Mouse (Mus musculus): ENCODE measurements at regions not wholly inside any gene's neighbourhood (a gene's known extent, or its start where the extent isn't known, plus 50 kb on each side); places are given as distances from the start of the nearest gene placed in this dataset.

DNA sequence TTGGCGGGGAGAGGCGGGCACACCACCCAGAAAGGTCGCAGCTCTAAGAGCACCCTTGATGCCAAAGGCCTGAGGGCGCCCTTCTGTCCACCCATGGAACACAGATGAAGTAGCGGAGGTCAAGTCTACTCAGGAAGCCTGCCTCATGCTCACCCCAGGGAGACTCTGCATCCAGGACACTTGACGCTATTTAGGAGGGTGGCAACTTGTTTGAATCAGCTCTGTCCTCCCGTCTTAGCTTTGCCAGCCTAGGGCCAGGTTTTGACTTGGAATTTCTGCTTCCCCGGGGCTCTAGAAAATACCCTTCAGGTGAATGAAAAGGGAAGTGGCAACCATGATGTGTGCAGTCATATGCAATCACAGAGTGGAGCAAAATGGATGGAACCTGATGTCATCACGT is 389.2 kb upstream of the Tshz3 start:
- H3K4me1 ChIP-seq (ENCODE audit: control insufficient read depth, insufficient read depth, low read length): no peaks in the 10 kb centered on the region
- no peaks in the 10 kb centered on the region for H3K36me3 ChIP-seq (ENCODE audit: control insufficient read depth, insufficient read depth, low read length, poor library complexity, severe bottlenecking)
- H3K9me3 ChIP-seq (replicated peaks; ENCODE audit: control insufficient read depth, insufficient read depth, low read length, poor library complexity, severe bottlenecking): no peaks in the 10 kb centered on the region; the same call in 1 of the 2 replicates
- H3K27ac ChIP-seq (ENCODE audit: insufficient read depth, low read length): no peak overlapping the region
- TF ChIP-seq POLR2A (IDR thresholded peaks at IDR 0.05; ENCODE audit: insufficient read depth, low read length) (no peak), EP300 (IDR thresholded peaks at IDR 0.05; ENCODE audit: insufficient read depth, low read depth, low read length) (no peak), CTCF (IDR thresholded peaks at IDR 0.05; ENCODE audit: low read depth, low read length) (no peak)
- H3K9ac ChIP-seq (ENCODE audit: low read depth, poor library complexity, severe bottlenecking): no peak overlapping the region
- no peak overlapping the region for H3K4me3 ChIP-seq (ENCODE audit: low read depth, low read length)
- H3K27me3 ChIP-seq (ENCODE audit: control insufficient read depth, insufficient read depth, low read length, poor library complexity, severe bottlenecking): no peaks in the 10 kb centered on the region

DNA sequence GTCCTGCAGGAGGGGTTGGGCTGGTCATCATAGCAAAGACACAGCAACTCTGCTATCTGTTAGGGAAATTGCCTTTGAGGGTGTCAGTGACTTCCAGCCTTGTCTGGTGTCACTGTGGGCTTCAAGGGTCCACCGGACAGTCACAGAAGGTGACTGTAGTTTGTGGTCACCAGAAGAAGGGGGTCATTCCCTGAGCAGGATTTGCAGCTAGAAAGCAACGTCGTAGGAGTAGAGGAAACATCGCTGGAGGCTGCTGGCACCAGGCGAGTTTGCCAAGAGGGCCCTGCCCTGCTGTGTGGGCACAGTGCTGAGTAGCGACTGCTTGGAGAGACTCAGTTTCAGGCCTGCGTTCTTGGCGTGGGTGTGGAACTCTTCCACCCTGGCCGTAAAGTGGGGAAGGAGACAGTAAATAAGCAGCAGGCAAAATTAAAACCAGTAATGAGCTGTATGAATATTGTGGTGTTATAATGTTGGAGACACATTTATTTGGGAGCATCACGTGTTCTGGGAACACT is 389.8 kb upstream of the Tshz3 start:
- Histone ChIP-seq H3K9me3 (replicated peaks; ENCODE audit: control insufficient read depth, insufficient read depth, low read length, poor library complexity, severe bottlenecking) (no peaks in the 10 kb centered on the region; the same call in 1 of the 2 replicates), H3K4me1 (ENCODE audit: control insufficient read depth, insufficient read depth, low read length) (no peaks in the 10 kb centered on the region), H3K27ac (ENCODE audit: insufficient read depth, low read length) (no peak overlapping the region), H3K36me3 (ENCODE audit: control insufficient read depth, insufficient read depth, low read length, poor library complexity, severe bottlenecking) (no peaks in the 10 kb centered on the region), H3K27me3 (ENCODE audit: control insufficient read depth, insufficient read depth, low read length, poor library complexity, severe bottlenecking) (no peaks in the 10 kb centered on the region), H3K4me3 (ENCODE audit: low read depth, low read length) (no peak overlapping the region), H3K9ac (ENCODE audit: low read depth, poor library complexity, severe bottlenecking) (no peak overlapping the region)
- no peak for TF ChIP-seq POLR2A (IDR thresholded peaks at IDR 0.05; ENCODE audit: insufficient read depth, low read length)
- TF ChIP-seq EP300 (IDR thresholded peaks at IDR 0.05; ENCODE audit: insufficient read depth, low read depth, low read length): no peak
- no peak for TF ChIP-seq CTCF (IDR thresholded peaks at IDR 0.05; ENCODE audit: low read depth, low read length)

DNA sequence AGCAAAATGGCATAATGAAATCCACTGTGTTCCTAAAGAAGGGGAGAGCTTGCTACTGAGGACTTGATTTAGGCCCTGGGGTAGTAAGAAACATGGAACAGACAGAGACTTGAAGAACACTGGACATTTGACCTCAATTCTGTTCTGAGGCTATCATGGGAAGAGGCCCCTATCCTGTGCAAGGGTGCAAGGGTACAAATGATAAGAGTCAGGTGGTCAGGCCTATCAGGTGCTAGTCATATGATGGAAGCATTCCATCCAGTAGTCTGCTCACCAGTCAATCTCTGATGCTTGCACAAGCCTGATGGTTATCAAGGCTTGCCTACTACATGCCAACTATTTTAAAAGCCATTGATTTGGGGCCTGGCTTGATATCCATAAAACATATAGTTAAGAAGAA is 420.6 kb upstream of the Tshz3 start:
- H3K4me3 ChIP-seq (ENCODE audit: low read depth, low read length): no peak overlapping the region
- no peaks in the 10 kb centered on the region for H3K4me1 ChIP-seq (ENCODE audit: control insufficient read depth, insufficient read depth, low read length)
- no peak overlapping the region for H3K9ac ChIP-seq (ENCODE audit: low read depth, poor library complexity, severe bottlenecking)
- H3K27me3 ChIP-seq (ENCODE audit: control insufficient read depth, insufficient read depth, low read length, poor library complexity, severe bottlenecking): no peaks in the 10 kb centered on the region
- H3K27ac ChIP-seq (ENCODE audit: insufficient read depth, low read length): no peak overlapping the region
- no peaks in the 10 kb centered on the region for H3K9me3 ChIP-seq (replicated peaks; ENCODE audit: control insufficient read depth, insufficient read depth, low read length, poor library complexity, severe bottlenecking)
- no peaks in the 10 kb centered on the region for H3K36me3 ChIP-seq (ENCODE audit: control insufficient read depth, insufficient read depth, low read length, poor library complexity, severe bottlenecking)
- TF ChIP-seq CTCF (IDR thresholded peaks at IDR 0.05; ENCODE audit: low read depth, low read length) (no peak), POLR2A (IDR thresholded peaks at IDR 0.05; ENCODE audit: insufficient read depth, low read length) (no peak), EP300 (IDR thresholded peaks at IDR 0.05; ENCODE audit: insufficient read depth, low read depth, low read length) (no peak)

DNA sequence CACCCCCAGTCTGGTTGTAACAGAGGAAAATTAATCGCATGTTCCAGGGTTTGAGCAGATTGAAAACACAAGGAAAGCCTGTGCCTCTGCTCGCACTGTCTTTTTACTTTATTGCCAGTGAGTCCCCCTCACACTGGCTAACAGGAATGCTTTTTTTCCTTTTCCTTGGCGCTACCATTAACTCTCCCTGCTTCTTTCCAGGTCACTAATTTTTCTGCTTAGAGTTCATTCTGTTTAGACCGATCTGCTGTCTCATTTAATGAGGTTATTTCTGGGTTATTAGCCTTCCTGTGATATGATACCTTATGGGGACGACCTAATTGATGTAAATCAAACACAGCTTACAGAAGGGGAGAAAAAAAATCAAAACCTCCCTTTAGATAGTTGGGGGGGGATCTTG is 429.0 kb upstream of the Tshz3 start:
- Histone ChIP-seq H3K4me3 (ENCODE audit: low read depth, low read length) (no peak overlapping the region), H3K9me3 (replicated peaks; ENCODE audit: control insufficient read depth, insufficient read depth, low read length, poor library complexity, severe bottlenecking) (no peaks in the 10 kb centered on the region), H3K4me1 (ENCODE audit: control insufficient read depth, insufficient read depth, low read length) (no peaks in the 10 kb centered on the region), H3K36me3 (ENCODE audit: control insufficient read depth, insufficient read depth, low read length, poor library complexity, severe bottlenecking) (no peaks in the 10 kb centered on the region), H3K27ac (ENCODE audit: insufficient read depth, low read length) (no peak overlapping the region), H3K27me3 (ENCODE audit: control insufficient read depth, insufficient read depth, low read length, poor library complexity, severe bottlenecking) (no peaks in the 10 kb centered on the region), H3K9ac (ENCODE audit: low read depth, poor library complexity, severe bottlenecking) (no peak overlapping the region)
- no peak for TF ChIP-seq EP300 (IDR thresholded peaks at IDR 0.05; ENCODE audit: insufficient read depth, low read depth, low read length)
- TF ChIP-seq POLR2A (IDR thresholded peaks at IDR 0.05; ENCODE audit: insufficient read depth, low read length): no peak
- no peak for TF ChIP-seq CTCF (IDR thresholded peaks at IDR 0.05; ENCODE audit: low read depth, low read length)

DNA sequence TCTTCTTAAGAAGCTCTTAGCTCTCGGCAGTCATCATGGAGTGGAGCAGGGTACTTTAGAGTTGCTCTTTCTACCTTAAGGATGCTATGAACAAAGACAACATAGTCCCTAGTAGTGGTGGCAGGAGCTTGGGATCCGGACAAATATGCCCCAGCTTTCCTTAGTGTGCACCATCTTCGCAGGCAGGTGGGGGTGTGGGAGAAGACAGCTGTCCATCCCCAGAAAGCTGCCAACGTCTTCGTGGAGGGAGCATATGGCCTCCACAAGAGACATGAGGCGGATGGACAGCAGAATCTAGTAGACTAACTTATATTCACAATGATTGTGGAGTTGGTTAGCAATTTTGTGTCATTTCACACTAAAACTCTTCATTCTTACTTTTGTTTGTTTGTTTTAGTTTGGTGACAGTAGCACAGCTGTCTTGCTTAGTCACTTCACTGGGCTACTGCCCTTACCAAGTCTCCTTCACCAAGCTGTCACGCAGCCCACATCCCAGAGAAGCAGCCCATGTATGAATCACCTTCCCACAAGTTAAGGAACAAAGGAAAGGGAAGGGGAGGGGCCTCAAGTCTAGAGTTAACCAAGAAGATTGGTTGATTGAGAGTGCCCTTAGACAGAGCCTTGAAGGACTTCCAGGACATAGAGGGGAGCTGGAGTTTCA is 432.6 kb upstream of the Tshz3 start:
- H3K27me3 ChIP-seq (ENCODE audit: control insufficient read depth, insufficient read depth, low read length, poor library complexity, severe bottlenecking): no peaks in the 10 kb centered on the region
- no peaks in the 10 kb centered on the region for H3K36me3 ChIP-seq (ENCODE audit: control insufficient read depth, insufficient read depth, low read length, poor library complexity, severe bottlenecking)
- no peak overlapping the region for H3K27ac ChIP-seq (ENCODE audit: insufficient read depth, low read length)
- H3K9ac ChIP-seq (ENCODE audit: low read depth, poor library complexity, severe bottlenecking): no peak overlapping the region
- no peaks in the 10 kb centered on the region for H3K4me1 ChIP-seq (ENCODE audit: control insufficient read depth, insufficient read depth, low read length)
- no peaks in the 10 kb centered on the region for H3K9me3 ChIP-seq (replicated peaks; ENCODE audit: control insufficient read depth, insufficient read depth, low read length, poor library complexity, severe bottlenecking)
- TF ChIP-seq EP300 (IDR thresholded peaks at IDR 0.05; ENCODE audit: insufficient read depth, low read depth, low read length) (no peak), CTCF (IDR thresholded peaks at IDR 0.05; ENCODE audit: low read depth, low read length) (no peak), POLR2A (IDR thresholded peaks at IDR 0.05; ENCODE audit: insufficient read depth, low read length) (no peak)
- H3K4me3 ChIP-seq (ENCODE audit: low read depth, low read length): no peak overlapping the region

DNA sequence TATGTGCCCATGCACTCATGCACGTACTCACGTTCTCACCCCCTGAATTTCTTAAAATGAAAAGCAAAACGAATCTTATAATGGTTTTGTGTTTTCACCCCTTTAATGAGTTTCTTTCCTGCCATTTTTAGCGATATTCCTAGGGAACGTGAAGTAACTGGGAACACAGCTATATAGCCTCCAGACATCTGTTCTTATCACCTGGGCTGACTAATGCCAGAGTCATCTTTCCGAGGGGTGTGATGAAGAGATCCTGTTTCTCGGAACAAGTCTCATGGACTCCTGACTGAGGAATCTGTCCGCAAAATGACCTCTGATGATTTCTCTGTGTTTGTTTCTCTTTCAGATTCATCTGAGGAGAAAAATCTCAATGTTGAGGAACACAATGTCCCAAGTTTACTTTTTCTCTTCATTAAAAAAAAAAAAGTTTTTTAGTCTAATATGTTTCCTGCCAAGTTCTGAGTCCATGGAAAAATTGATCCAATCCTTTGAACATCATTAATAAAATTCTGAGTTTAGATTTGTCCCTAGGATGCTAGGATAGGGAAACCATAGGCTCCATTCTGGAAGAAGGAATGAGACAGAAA is 435.7 kb upstream of the Tshz3 start:
- Histone ChIP-seq H3K4me3 (ENCODE audit: low read depth, low read length) (no peak overlapping the region), H3K27ac (ENCODE audit: insufficient read depth, low read length) (no peak overlapping the region)

More for the DNA sequence above, 435.7 kb upstream of the Tshz3 start:
- Histone ChIP-seq H3K36me3 (ENCODE audit: control insufficient read depth, insufficient read depth, low read length, poor library complexity, severe bottlenecking) (no peaks in the 10 kb centered on the region), H3K9me3 (replicated peaks; ENCODE audit: control insufficient read depth, insufficient read depth, low read length, poor library complexity, severe bottlenecking) (no peaks in the 10 kb centered on the region), H3K4me1 (ENCODE audit: control insufficient read depth, insufficient read depth, low read length) (no peaks in the 10 kb centered on the region), H3K27me3 (ENCODE audit: control insufficient read depth, insufficient read depth, low read length, poor library complexity, severe bottlenecking) (no peaks in the 10 kb centered on the region), H3K9ac (ENCODE audit: low read depth, poor library complexity, severe bottlenecking) (no peak overlapping the region)
- TF ChIP-seq EP300 (IDR thresholded peaks at IDR 0.05; ENCODE audit: insufficient read depth, low read depth, low read length) (no peak), CTCF (IDR thresholded peaks at IDR 0.05; ENCODE audit: low read depth, low read length) (no peak), POLR2A (IDR thresholded peaks at IDR 0.05; ENCODE audit: insufficient read depth, low read length) (no peak)
